Mouse (Mus musculus) CH12.LX (cell line): Measurements from ENCODE around the gene Adora3.

Experiments
- CHD2 ChIP-seq: IDR thresholded peaks from 2 replicates; pipeline ENCODE4 v1.6.1; 2011; ENCODE audit warnings: low read length, improper control_type of control experiment
- CTCF ChIP-seq, 2 experiments: IDR thresholded peaks in 1 of 2; conservative IDR thresholded peaks in 1 of 2; 2 replicates each; pipeline ENCODE4 v1.5.1; 2011 to 2012; ENCODE audit warnings: low read depth in 2 of 2, low read length in 2 of 2, improper control_type of control experiment in 1 of 2, inconsistent platforms in 1 of 2, mild to moderate bottlenecking in 1 of 2, moderate library complexity in 1 of 2
- EP300 ChIP-seq: IDR thresholded peaks from 2 replicates; pipeline ENCODE4 v1.6.1; 2011; ENCODE audit warnings: low read length, improper control_type of control experiment
- GABPA ChIP-seq: IDR thresholded peaks from 2 replicates; pipeline ENCODE4 v1.6.1; 2012; ENCODE audit warnings: low read depth, low read length, improper control_type of control experiment, inconsistent platforms; ENCODE audit not compliant: insufficient replicate concordance
- MAX ChIP-seq: IDR thresholded peaks from 2 replicates; pipeline ENCODE4 v1.6.1; 2011; ENCODE audit warnings: low read length, improper control_type of control experiment
- MXI1 ChIP-seq: IDR thresholded peaks from 2 replicates; pipeline ENCODE4 v1.6.1; 2011; ENCODE audit warnings: mild to moderate bottlenecking, low read depth, low read length, improper control_type of control experiment
- POLR2A ChIP-seq: IDR thresholded peaks from 2 replicates; pipeline ENCODE4 v1.6.1; 2011; ENCODE audit warnings: low read depth, mild to moderate bottlenecking, improper control_type of control experiment, low read length
- RCOR1 ChIP-seq: conservative IDR thresholded peaks from 2 replicates; pipeline ENCODE4 v1.6.1; 2012; ENCODE audit warnings: low read depth, mild to moderate bottlenecking, inconsistent platforms, low read length, improper control_type of control experiment
- TBP ChIP-seq: conservative IDR thresholded peaks from 2 replicates; pipeline ENCODE4 v1.6.1; 2011; ENCODE audit warnings: low read depth, low read length, improper control_type of control experiment
- USF1 ChIP-seq: IDR thresholded peaks from 2 replicates; pipeline ENCODE4 v1.6.1; 2014; ENCODE audit warnings: low read depth, mild to moderate bottlenecking, inconsistent platforms, low read length, improper control_type of control experiment
- ZNF384 ChIP-seq: IDR thresholded peaks from 2 replicates; pipeline ENCODE4 v1.6.1; 2012; ENCODE audit warnings: low read depth, low read length, improper control_type of control experiment, inconsistent platforms

- no peak for TF ChIP-seq GABPA
- peak; percentile 46 for TF ChIP-seq USF1
- TF ChIP-seq CTCF (conservative IDR thresholded peaks at IDR 0.05 in 1 of 2, IDR thresholded peaks at IDR 0.05 in 1 of 2; ENCODE audit: low read depth in 2 of 2, low read length in 2 of 2), result no peak
- TF ChIP-seq POLR2A, result no peak
- 0 out of 2 replicates have a peak, but pooled peaks have one; percentile 45 for TF ChIP-seq TBP
- no peak for TF ChIP-seq ZNF384
- TF ChIP-seq CHD2, result no peak
- no peak for TF ChIP-seq RCOR1
- peak; percentile 45; the same call in 1 of the 2 replicates for TF ChIP-seq MAX
- peak; percentile 50 for TF ChIP-seq EP300
- no peak for TF ChIP-seq MXI1
Observed at GRCm38 (mm10) chr3:105857513-105857912, 13.1 kb upstream of the Adora3 start.
